Mouse (Mus musculus) left cerebral cortex, postnatal 14 days (tissue): ENCODE results near the gene Olfr1269. TPM values are rescaled to one million over a fixed set of nuclear protein-coding genes. Genes with fewer than 3 reads are reported as not detected.

Experiments used
- DNase-seq, 2 experiments: peaks; one replicate each; pipeline ENCODE4 v3.0.0; 2021 to 2022; ENCODE audit warnings: low spot score in 2 of 2, mixed read lengths in 1 of 2
- intact Hi-C: fragments of 180-260 bp; cut with DNase I; formaldehyde crosslinking; loops from one replicate; pipeline ENCODE4 v1.15.1; 2025
- long read RNA-seq, 2 experiments: library from polyadenylated mRNA; stranded (forward); transcript quantifications; one replicate each; pipeline ENCODE4 v2.0.0; 2021
- total RNA-seq, 2 experiments: library from RNA; stranded (reverse); gene quantifications; 2 replicates each; pipeline ENCODE4 v1.2.3; 2021

Olfr1269 gene
- total RNA-seq = not detected
- long read RNA-seq, experiment 1 = 0 reads
- long read RNA-seq, experiment 2 = 0 reads

GRCm38 (mm10) chr2:90121312-90121711 lies at the start of gene Olfr1269:
Olfr1269 (minus strand) TSS chr2:90121412.
- DNase-seq = no peak
- intact Hi-C loops = no loop called here

DNA sequence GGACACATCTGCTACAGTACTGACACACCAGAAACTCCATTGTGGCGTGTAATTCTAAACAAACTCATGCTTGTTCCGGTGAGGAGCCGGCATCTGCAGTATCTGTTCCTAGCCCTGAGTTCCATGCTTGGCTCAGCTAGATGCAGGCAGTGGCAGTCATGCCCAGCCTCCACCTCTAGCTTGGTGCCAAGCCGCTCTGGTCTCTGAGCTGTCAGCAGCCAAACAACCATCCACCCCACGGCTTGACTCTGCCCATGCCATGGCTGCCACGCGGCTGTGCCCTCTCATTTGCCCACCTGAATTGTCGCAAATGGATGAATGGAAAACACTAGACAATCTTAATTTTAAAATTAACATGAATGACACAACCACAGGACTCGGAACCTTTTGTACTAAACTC lies 32.7 kb upstream of the Olfr1269 start:
- intact Hi-C loops = no loop called here
- no peak for DNase-seq

- intact Hi-C loops = no loop called here
- no peak for DNase-seq
Measured at GRCm38 (mm10) chr2:90152991-90153390, 31.8 kb upstream of the Olfr1269 start, which contains the start of gene Olfr1270. Olfr1270 (minus strand) TSS chr2:90153091.

DNA sequence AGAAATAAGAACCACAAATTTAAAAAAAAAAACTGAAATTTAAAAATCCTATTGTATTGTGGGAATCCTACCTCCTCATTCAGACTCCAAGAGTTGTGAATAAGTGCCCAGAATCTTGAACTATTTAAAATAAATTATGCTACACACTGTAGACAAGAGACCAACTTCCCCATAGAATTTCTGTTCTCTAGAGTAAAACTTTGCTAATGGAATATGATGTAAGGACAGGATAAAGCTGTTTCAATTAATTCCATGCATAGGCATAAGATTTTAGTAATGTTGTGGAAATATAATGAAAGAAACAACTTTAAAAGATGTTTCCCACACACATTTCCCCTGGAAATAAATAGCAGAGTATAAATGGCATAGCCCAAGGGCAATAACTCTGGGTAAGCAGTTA lies 21.0 kb upstream of the Olfr1269 start, which contains the start of gene Olfr32:
Gene Olfr32 (minus strand): TSS at position 101 of the 400 bp plus-strand sequence.
- DNase-seq = no peak
- intact Hi-C loops = no loop called here

- DNase-seq = no peak
- intact Hi-C loops = no loop called here
Measured at GRCm38 (mm10) chr2:90070065-90070464, 51.1 kb downstream of the Olfr1269 start.

Other genes starting within 250 kb of the Olfr1269 start
- not detected for gene Olfr1257, start 243.0 kb downstream of the Olfr1269 start, total RNA-seq
- gene Olfr1258, start 194.1 kb downstream of the Olfr1269 start, total RNA-seq = not detected
- gene Olfr1259, start 172.7 kb downstream of the Olfr1269 start, total RNA-seq = not detected
- not detected for gene Olfr1260, start 147.1 kb downstream of the Olfr1269 start, total RNA-seq
- not detected for gene Olfr1261, start 130.2 kb downstream of the Olfr1269 start, total RNA-seq
- not detected for gene Olfr1262, start 121.3 kb downstream of the Olfr1269 start, total RNA-seq
- not detected for gene Olfr1263, start 109.3 kb downstream of the Olfr1269 start, total RNA-seq
- gene Olfr1264, start 95.8 kb downstream of the Olfr1269 start, total RNA-seq = not detected
- gene Olfr1265, start 86.1 kb downstream of the Olfr1269 start, total RNA-seq = not detected
- gene Olfr140, start 57.8 kb downstream of the Olfr1269 start, total RNA-seq = not detected
- not detected for gene Olfr32, start 20.9 kb upstream of the Olfr1269 start, total RNA-seq
- gene Olfr1270, start 31.7 kb upstream of the Olfr1269 start, total RNA-seq = not detected
- not detected for gene Olfr1506, start 103.1 kb upstream of the Olfr1269 start, total RNA-seq
- not detected for gene Olfr142, start 136.2 kb upstream of the Olfr1269 start, total RNA-seq
- gene Olfr1271, start 149.6 kb upstream of the Olfr1269 start, total RNA-seq = not detected
- not detected for gene Olfr1272, start 171.4 kb upstream of the Olfr1269 start, total RNA-seq
- gene Gm13769, start 200.8 kb upstream of the Olfr1269 start, total RNA-seq = under 1 TPM in 1 of 2 experiments, not detected in 1; 0.15 TPM